Mouse (Mus musculus) hematopoietic stem cell, adult 5-6 weeks (primary cell): ENCODE data around the gene Bri3bp. TPM values are rescaled to one million over a fixed set of nuclear protein-coding genes. Genes with fewer than 3 reads are reported as not detected.
"Not testable (repeated sequence)": the region's sequence is repeated elsewhere in the genome, so short reads cannot be mapped to it uniquely, and the experiment has no call there.

Experiments
- ATAC-seq, 2 experiments: fragments of 125-278 bp in 1 of 2; replicated peaks in 1 of 2; 2 replicates each; pipeline ENCODE4 v1.8.0; 2016 to 2017; ENCODE audit warnings: inconsistent platforms in 2 of 2, mild to moderate bottlenecking in 2 of 2, moderate number of reproducible peaks in 2 of 2, low read depth in 1 of 2, moderate TSS enrichment in 1 of 2; ENCODE audit not compliant: low FRiP score in 2 of 2, poor library complexity in 2 of 2, severe bottlenecking in 2 of 2, insufficient read depth in 1 of 2, low TSS enrichment in 1 of 2
- total RNA-seq: library from RNA; stranded (forward); fragments of 172-1452, 232-1000 nt; gene quantifications from 2 replicates; pipeline ENCODE4 v1.2.3, GENCODE M21; 2017

Gene Bri3bp
- total RNA-seq, 1 experiment from 2014 or later = 23.0 TPM

GRCm38 (mm10) chr5:125472796-125473475 is 31.6 kb downstream of the Bri3bp start:
- ATAC-seq = no peak

- no peak for ATAC-seq
Measured at GRCm38 (mm10) chr5:125475030-125475429, 33.7 kb downstream of the Bri3bp start.

- peak; percentile 94 to 96 for ATAC-seq
Measured at GRCm38 (mm10) chr5:125475601-125476285, 34.4 kb downstream of the Bri3bp start, which contains the start of gene Aacs. TSS of gene Aacs (plus strand) at chr5:125475814.

- no peak for ATAC-seq
Measured at GRCm38 (mm10) chr5:125476286-125476625, 34.9 kb downstream of the Bri3bp start.

- ATAC-seq = no peak
Measured at GRCm38 (mm10) chr5:125476799-125477198, 35.4 kb downstream of the Bri3bp start.

GRCm38 (mm10) chr5:125477533-125477932 is 36.2 kb downstream of the Bri3bp start:
- ATAC-seq = no peak

- ATAC-seq = no peak
Measured at GRCm38 (mm10) chr5:125478037-125478436, 36.7 kb downstream of the Bri3bp start.

- ATAC-seq = no peak
Measured at GRCm38 (mm10) chr5:125479376-125479775, 38.0 kb downstream of the Bri3bp start.

- no peak for ATAC-seq
Measured at GRCm38 (mm10) chr5:125480434-125481231, 39.3 kb downstream of the Bri3bp start.

GRCm38 (mm10) chr5:125482474-125482873 is 41.1 kb downstream of the Bri3bp start:
- no peak for ATAC-seq

- peak; percentile 69 to 75 for ATAC-seq
Measured at GRCm38 (mm10) chr5:125483712-125484611, 42.6 kb downstream of the Bri3bp start.

GRCm38 (mm10) chr5:125485031-125485778 is 43.8 kb downstream of the Bri3bp start:
- peak; percentile 49 to 65 for ATAC-seq

- no peak for ATAC-seq
Measured at GRCm38 (mm10) chr5:125486088-125486487, 44.7 kb downstream of the Bri3bp start.

GRCm38 (mm10) chr5:125487375-125488115 is 46.2 kb downstream of the Bri3bp start:
- no peak for ATAC-seq

- no peak for ATAC-seq
Measured at GRCm38 (mm10) chr5:125488116-125488455, 46.7 kb downstream of the Bri3bp start.

- not testable (repeated sequence) for ATAC-seq
Measured at GRCm38 (mm10) chr5:125488953-125489352, 47.6 kb downstream of the Bri3bp start.
